Mouse (Mus musculus) frontal cortex, adult 2 months (tissue): ENCODE results near the gene Olfr1489. TPM values are rescaled to one million over a fixed set of nuclear protein-coding genes. Genes with fewer than 3 reads are reported as not detected.
"Not testable (repeated sequence)": the region's sequence is repeated elsewhere in the genome, so short reads cannot be mapped to it uniquely, and the experiment has no call there.

Experiments
- DNase-seq, 2 experiments: peaks; one replicate each; pipeline ENCODE4 v3.0.0; 2022; ENCODE audit warnings: low spot score in 1 of 2; ENCODE audit errors: extremely low spot score in 1 of 2
- polyA plus RNA-seq: library from polyadenylated mRNA; depleted of rRNA; stranded (reverse); fragments of >200 nt; gene quantifications from 2 replicates; pipeline ENCODE4 v1.2.3, GENCODE M21; 2012; rRNA removed

The Olfr1489 gene
- polyA plus RNA-seq: not detected in 2 replicates

GRCm38 (mm10) chr19:13631321-13631720 is at the start of gene Olfr1489:
Gene Olfr1489, plus strand, starts transcription at chr19:13631621.
- no peak for DNase-seq

DNA sequence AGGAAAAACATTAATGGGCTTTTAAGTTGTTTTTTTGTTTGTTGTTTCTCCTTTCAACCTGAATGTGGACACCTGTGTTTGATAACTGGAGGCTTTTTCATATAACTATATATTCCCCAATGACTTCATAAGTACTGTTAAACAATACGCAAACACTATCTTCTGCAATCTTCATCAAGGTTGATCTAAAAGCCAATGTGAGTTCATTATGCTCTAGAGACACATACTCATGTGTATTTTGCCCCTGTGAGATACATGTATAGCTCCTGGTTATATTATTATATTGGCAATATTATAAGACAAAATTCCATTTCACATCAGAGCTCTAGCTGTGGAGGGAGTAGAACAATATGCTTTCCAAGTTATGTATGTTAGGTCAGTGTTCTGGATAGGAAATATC is 48.2 kb upstream of the Olfr1489 start, which contains the start of gene Olfr1484:
Gene Olfr1484, plus strand, starts transcription at position 301 of the 400 bp plus-strand sequence.
- DNase-seq: no peak

- DNase-seq: not testable (repeated sequence)
Measured at GRCm38 (mm10) chr19:13617075-13617474, 14.3 kb upstream of the Olfr1489 start, which contains the start of gene Olfr1487. Gene Olfr1487, plus strand, starts transcription at chr19:13617375.

- no peak for DNase-seq
Measured at GRCm38 (mm10) chr19:13650791-13651190, 19.4 kb downstream of the Olfr1489 start, which contains the start of gene Olfr1490. Gene Olfr1490, plus strand, starts transcription at chr19:13651091.

Other genes with a start within 250 kb of the Olfr1489 start
- gene Olfr1469, start 223.8 kb upstream of the Olfr1489 start, polyA plus RNA-seq: not detected in 2 replicates
- not detected in 2 replicates for gene Olfr1471, start 188.2 kb upstream of the Olfr1489 start, polyA plus RNA-seq
- gene Olfr1472, start 175.5 kb upstream of the Olfr1489 start, polyA plus RNA-seq: not detected in 2 replicates
- not detected in 2 replicates for gene Olfr1474, start 162.1 kb upstream of the Olfr1489 start, polyA plus RNA-seq
- not detected in 2 replicates for gene Olfr1475, start 151.4 kb upstream of the Olfr1489 start, polyA plus RNA-seq
- 0.02 TPM in 1 of 2 replicates, not detected in the other for gene Olfr1477, start 131.1 kb upstream of the Olfr1489 start, polyA plus RNA-seq
- not detected in 2 replicates for gene Olfr1480, start 103.7 kb upstream of the Olfr1489 start, polyA plus RNA-seq
- not detected in 2 replicates for gene Olfr1484, start 48.1 kb upstream of the Olfr1489 start, polyA plus RNA-seq
- not detected in 2 replicates for gene Olfr1487, start 14.2 kb upstream of the Olfr1489 start, polyA plus RNA-seq
- gene Olfr1490, start 19.5 kb downstream of the Olfr1489 start, polyA plus RNA-seq: not detected in 2 replicates
- gene Olfr1491, start 65.6 kb downstream of the Olfr1489 start, polyA plus RNA-seq: 0.11 TPM in 1 of 2 replicates, not detected in the other
- gene Olfr1493-ps1, start 91.7 kb downstream of the Olfr1489 start, polyA plus RNA-seq: not detected in 2 replicates
- not detected in 2 replicates for gene Olfr1494, start 108.1 kb downstream of the Olfr1489 start, polyA plus RNA-seq
- gene Olfr1495, start 133.0 kb downstream of the Olfr1489 start, polyA plus RNA-seq: not detected in 2 replicates
- 0.14 and 0.48 TPM in 2 replicates for gene Olfr1496, start 146.3 kb downstream of the Olfr1489 start, polyA plus RNA-seq
- not detected in 2 replicates for gene Olfr1497, start 166.6 kb downstream of the Olfr1489 start, polyA plus RNA-seq
- gene Olfr1499, start 187.8 kb downstream of the Olfr1489 start, polyA plus RNA-seq: not detected in 2 replicates
- gene Olfr1500, start 198.9 kb downstream of the Olfr1489 start, polyA plus RNA-seq: not detected in 2 replicates
- gene Olfr1501, start 219.1 kb downstream of the Olfr1489 start, polyA plus RNA-seq: not detected in 2 replicates
- gene Olfr1502, start 230.2 kb downstream of the Olfr1489 start, polyA plus RNA-seq: not detected in 2 replicates